Comparison of ENCODE assay signal across 9 mouse cellular contexts in genomic region chr2:4717081-4717768, GRCm38 (mm10). TPM values are rescaled to one million over a fixed set of nuclear protein-coding genes. Genes with fewer than 3 reads are reported as not detected.
DNase-seq lines count a peak whose midpoint lies in the region; ATAC-seq lines count a peak whose summit lies in the region.
"Had no signal": no experiment of that assay in that cellular context is flagged by ENCODE, and none has a peak within 500 bp of the region (broad histone marks: within the 10 kb centered on the region; RNA-seq: fewer than 3 reads in every experiment).

No protein-coding gene starts in this region.

- H3K4me1 ChIP-seq in forebrain, embryonic 14.5 days (ENCODE audit: control insufficient read depth, insufficient read depth, low read length) = no peaks in the 10 kb centered on the region; the same call in 1 of the 2 replicates
- H3K4me1 ChIP-seq in hindbrain, embryonic 10.5 days (replicated peaks) = peaks cover 17% of the 10 kb centered on the region; the same call in 1 of the 2 replicates
- peaks cover 4% of the 10 kb centered on the region; the same call in 1 of the 2 replicates for H3K4me1 ChIP-seq in neural tube, embryonic 11.5 days (ENCODE audit: control insufficient read depth, insufficient read depth, low read length)

- peak; percentile 78 for DNase-seq in kidney, adult 18-20 months
- DNase-seq in kidney, postnatal 10 days = no peak
- peak; percentile 27 for DNase-seq in brain, adult 2 months (ENCODE audit: low read depth, low spot score)
- DNase-seq in forebrain, embryonic 14.5 days (ENCODE audit: low spot score) = peak; percentile 32
- peak; percentile 53 for DNase-seq in hindbrain, embryonic 10.5 days (ENCODE audit: low spot score)
- DNase-seq in liver = peak; percentile 10
- DNase-seq in neural tube, embryonic 11.5 days (ENCODE audit: low spot score) = peak; percentile 18
- no peak for DNase-seq in spleen, postnatal 36 days (ENCODE audit: low spot score in 2 of 2)

- H3K27ac ChIP-seq in forebrain, embryonic 14.5 days (ENCODE audit: low read depth, low read length) = 0 out of 2 replicates have a peak overlapping the region, but pooled peaks have one; percentile 66
- H3K27ac ChIP-seq in hindbrain, embryonic 10.5 days = peak overlapping the region; percentile 90
- H3K27ac ChIP-seq in neural tube, embryonic 11.5 days (ENCODE audit: low read depth, low read length) = peak overlapping the region; percentile 75; the same call in 1 of the 2 replicates

- peak overlapping the region; percentile 87 for H3K4me2 ChIP-seq in forebrain, embryonic 14.5 days (ENCODE audit: low read length)
- peak overlapping the region; percentile 68 for H3K4me2 ChIP-seq in neural tube, embryonic 11.5 days (ENCODE audit: low read depth)

- 2% methylated on average over 45 of the region's 49 CpGs for WGBS in forebrain, embryonic 14.5 days
- 3% methylated on average over 49 of the region's 49 CpGs for WGBS in hindbrain, embryonic 10.5 days
- WGBS in neural tube, embryonic 11.5 days = 2% methylated on average over 49 of the region's 49 CpGs

- peak; percentile 75 for ATAC-seq in forebrain, embryonic 14.5 days
- peak; percentile 83 for ATAC-seq in neural tube, embryonic 11.5 days (ENCODE audit: insufficient read depth, low FRiP score, low TSS enrichment)

- H3K27me3 ChIP-seq in forebrain, embryonic 14.5 days (replicated peaks; ENCODE audit: control insufficient read depth, insufficient read depth, low read length) = peaks cover 10% of the 10 kb centered on the region; the same call in 1 of the 2 replicates
- peaks cover 35% of the 10 kb centered on the region for H3K27me3 ChIP-seq in hindbrain, embryonic 10.5 days (ENCODE audit: insufficient read depth, poor library complexity, severe bottlenecking)
- no peaks in the 10 kb centered on the region; the same call in 1 of the 2 replicates for H3K27me3 ChIP-seq in neural tube, embryonic 11.5 days (ENCODE audit: control insufficient read depth, insufficient read depth, low read length)
- H3K27me3 ChIP-seq: CH12.LX had no signal

- H3K36me3 ChIP-seq in forebrain, embryonic 14.5 days (ENCODE audit: control insufficient read depth, insufficient read depth, low read length) = no peaks in the 10 kb centered on the region
- H3K36me3 ChIP-seq in hindbrain, embryonic 10.5 days = no peaks in the 10 kb centered on the region
- no peaks in the 10 kb centered on the region for H3K36me3 ChIP-seq in neural tube, embryonic 11.5 days (ENCODE audit: control insufficient read depth, insufficient read depth, low read length)

- H3K9ac ChIP-seq in forebrain, embryonic 14.5 days (ENCODE audit: low read length) = peak overlapping the region; percentile 77
- peak overlapping the region; percentile 83 for H3K9ac ChIP-seq in neural tube, embryonic 11.5 days (ENCODE audit: low read length)

- peak overlapping the region; percentile 70 for H3K4me3 ChIP-seq in forebrain, embryonic 14.5 days (ENCODE audit: low read depth, low read length)
- peak overlapping the region; percentile 79 for H3K4me3 ChIP-seq in hindbrain, embryonic 10.5 days
- peak overlapping the region; percentile 82 for H3K4me3 ChIP-seq in neural tube, embryonic 11.5 days (ENCODE audit: low read depth, low read length)

- H3K9me3 ChIP-seq in forebrain, embryonic 14.5 days (replicated peaks; ENCODE audit: control insufficient read depth, low read length) = no peaks in the 10 kb centered on the region
- no peaks in the 10 kb centered on the region for H3K9me3 ChIP-seq in hindbrain, embryonic 10.5 days
- H3K9me3 ChIP-seq in neural tube, embryonic 11.5 days (ENCODE audit: control insufficient read depth, low read length) = no peaks in the 10 kb centered on the region

RNA-seq across cellular contexts. Expression of gene Bend7, which starts 0.4 kb away (rescaled TPM):
- 2.2 and 2.8 TPM in 2 replicates for polyA plus RNA-seq in forebrain, embryonic 14.5 days (2014; fragmentation: Nextera tagmentation; extraction: Ambion mirVana)
- 2.8 and 3.3 TPM in 2 replicates for polyA plus RNA-seq in hindbrain, embryonic 10.5 days (2016; fragmentation: Nextera tagmentation; extraction: Ambion mirVana)
- polyA plus RNA-seq in neural tube, embryonic 11.5 days (2014; fragmentation: Nextera tagmentation; extraction: Ambion mirVana) = 3.9 and 4.0 TPM in 2 replicates

Comparison
In these comparisons a context has a peak if more than half of its experiments do, and no peak if none do; other contexts are left out.
1. DNase-seq: peak in kidney, adult 18-20 months (single experiment), brain, adult 2 months (single experiment), forebrain, embryonic 14.5 days (single experiment), hindbrain, embryonic 10.5 days (single experiment), liver (single experiment) and neural tube, embryonic 11.5 days (single experiment); none in kidney, postnatal 10 days (single experiment) and spleen, postnatal 36 days (0 of 2).
2. Peak in every context shown above with its lines, with median percentiles within 50 percentile points of each other: H3K27ac ChIP-seq and H3K4me3 ChIP-seq.